Mouse (Mus musculus) stomach, postnatal 0 days (tissue): ENCODE results near the gene Aif1l. TPM values are rescaled to one million over a fixed set of nuclear protein-coding genes. Genes with fewer than 3 reads are reported as not detected.

ENCODE experiments used
- ATAC-seq: fragments of 200-750 bp; cut with Nextera tagmentation; 2 replicates; pipeline ENCODE4 v1.8.0; 2017; ENCODE audit not compliant: low FRiP score, low TSS enrichment
- DNase-seq: peaks from one replicate; pipeline ENCODE4 v3.0.0-alpha.2; 2016; ENCODE audit warnings: low spot score
- H3K27ac ChIP-seq: fragments of 300-500 bp; sonication (generic); replicated peaks from 2 replicates; pipeline ENCODE4 v1.5.1; 2014; ENCODE audit warnings: mild to moderate bottlenecking, control low read depth
- H3K27me3 ChIP-seq: fragments of 300-500 bp; sonication (generic); 2 replicates; pipeline ENCODE4 v1.6.1; 2014; ENCODE audit warnings: low read length; ENCODE audit not compliant: control insufficient read depth, insufficient read depth
- H3K36me3 ChIP-seq: fragments of 300-500 bp; sonication (generic); 2 replicates; pipeline ENCODE4 v1.6.1; 2014; ENCODE audit warnings: low read length, mixed read lengths; ENCODE audit not compliant: control insufficient read depth, insufficient read depth
- H3K4me1 ChIP-seq: fragments of 300-500 bp; sonication (generic); replicated peaks from 2 replicates; pipeline ENCODE4 v1.6.1; 2014; ENCODE audit warnings: antibody characterized with exemption; ENCODE audit not compliant: control insufficient read depth, insufficient read depth
- H3K4me2 ChIP-seq: fragments of 300-500 bp; sonication (generic); replicated peaks from 2 replicates; pipeline ENCODE4 v1.6.1; 2014; ENCODE audit warnings: low read depth, mild to moderate bottlenecking, control low read depth, moderate library complexity
- H3K4me3 ChIP-seq: fragments of 300-500 bp; sonication (generic); 2 replicates; pipeline ENCODE4 v1.5.1; 2014; ENCODE audit warnings: low read depth, low read length, control low read depth
- H3K9ac ChIP-seq: fragments of 300-500 bp; sonication (generic); 2 replicates; pipeline ENCODE4 v1.6.1; 2014; ENCODE audit warnings: mild to moderate bottlenecking, low read length, control low read depth, mixed read lengths
- H3K9me3 ChIP-seq: fragments of 300-500 bp; sonication (generic); 2 replicates; pipeline ENCODE4 v1.6.1; 2016; ENCODE audit warnings: low read length; ENCODE audit not compliant: control insufficient read depth
- CTCF ChIP-seq: IDR thresholded peaks from 2 replicates; pipeline ENCODE4 v1.5.1; 2016; ENCODE audit warnings: antibody characterized with exemption, low read depth, mild to moderate bottlenecking, moderate library complexity
- EP300 ChIP-seq: optimal IDR thresholded peaks from 2 replicates; pipeline ENCODE3; 2016; ENCODE audit warnings: antibody characterized with exemption
- WGBS: fragments of 180-500 bp; shearing (Covaris S2); extraction: QIAGEN DNeasy Blood & Tissue Kit; methylation state at CpG from one replicate; pipeline ENCODE4 v1.1.7; 2014; 5-methylcytosine and 5-hydroxymethylcytosine counted together
- polyA plus RNA-seq: library from polyadenylated mRNA; unstranded; fragments of >200 nt; fragmentation: Nextera tagmentation; extraction: Ambion mirVana; gene quantifications from 2 replicates; pipeline ENCODE4 v1.2.1, GENCODE M21; 2015

The Aif1l gene
- polyA plus RNA-seq, 1 experiment from 2014 or later = 47.7 TPM

GRCm38 (mm10) chr2:31966801-31967200 lies 16.9 kb downstream of the Aif1l start:
- 61% methylated on average over 8 of the region's 8 CpGs for WGBS
- TF ChIP-seq CTCF (no peak), EP300 (no peak)
- H3K4me1 ChIP-seq = no peaks in the 10 kb centered on the region
- no peak overlapping the region for H3K27ac ChIP-seq
- H3K4me3 ChIP-seq = no peak overlapping the region
- no peaks in the 10 kb centered on the region for H3K27me3 ChIP-seq
- H3K4me2 ChIP-seq = no peak overlapping the region
- no peak for ATAC-seq
- H3K9ac ChIP-seq = no peak overlapping the region
- DNase-seq = no peak
- no peaks in the 10 kb centered on the region for H3K36me3 ChIP-seq
- no peaks in the 10 kb centered on the region for H3K9me3 ChIP-seq

- Histone ChIP-seq H3K4me2 (no peak overlapping the region), H3K4me1 (0 out of 2 replicates have a peak, but pooled peaks cover 4% of the 10 kb centered on the region), H3K4me3 (no peak overlapping the region), H3K27me3 (no peaks in the 10 kb centered on the region), H3K36me3 (peaks cover under 1% of the 10 kb centered on the region; the same call in 1 of the 2 replicates), H3K9ac (no peak overlapping the region), H3K9me3 (no peaks in the 10 kb centered on the region), H3K27ac (no peak overlapping the region)
- DNase-seq (no peak), ATAC-seq (no peak)
- TF ChIP-seq EP300 = no peak
- no peak for TF ChIP-seq CTCF
- WGBS = 84% methylated on average over 4 of the region's 4 CpGs
Measured at GRCm38 (mm10) chr2:31972589-31972988, 22.6 kb downstream of the Aif1l start.

GRCm38 (mm10) chr2:31974141-31974808 lies 24.3 kb downstream of the Aif1l start, which contains the start of gene Nup214:
Nup214 (plus strand) TSS chr2:31974436.
- H3K27ac ChIP-seq = peak within 1 kb of the TSS; percentile 88
- H3K9ac ChIP-seq = peak within 1 kb of the TSS; percentile 100
- 0 out of 2 replicates have a peak, but pooled peaks cover 4% of the 10 kb centered on the region for H3K4me1 ChIP-seq
- H3K4me2 ChIP-seq = peak within 1 kb of the TSS; percentile 89
- H3K9me3 ChIP-seq = no peaks in the 10 kb centered on the region
- no peak for TF ChIP-seq EP300
- TF ChIP-seq CTCF = no peak
- H3K27me3 ChIP-seq = no peaks in the 10 kb centered on the region
- H3K36me3 ChIP-seq = peaks cover 7% of the 10 kb centered on the region
- DNase-seq (peak; percentile 99), ATAC-seq (peak; percentile 99)
- WGBS = 0% methylated on average over 60 of the region's 60 CpGs
- peak within 1 kb of the TSS; percentile 93 for H3K4me3 ChIP-seq

GRCm38 (mm10) chr2:31974809-31975371 lies 25.0 kb downstream of the Aif1l start:
- peaks cover 7% of the 10 kb centered on the region for H3K36me3 ChIP-seq
- H3K4me3 ChIP-seq = peak overlapping the region; percentile 93
- H3K27me3 ChIP-seq = no peaks in the 10 kb centered on the region
- H3K27ac ChIP-seq = peak overlapping the region; percentile 88
- no peak for ATAC-seq
- no peaks in the 10 kb centered on the region for H3K9me3 ChIP-seq
- H3K4me2 ChIP-seq = peak overlapping the region; percentile 89
- peak overlapping the region; percentile 100 for H3K9ac ChIP-seq
- no peak for DNase-seq
- TF ChIP-seq CTCF (no peak), EP300 (no peak)
- H3K4me1 ChIP-seq = 0 out of 2 replicates have a peak, but pooled peaks cover 4% of the 10 kb centered on the region
- WGBS = 11% methylated on average over 13 of the region's 13 CpGs

- H3K4me3 ChIP-seq = no peak overlapping the region
- ATAC-seq = no peak
- H3K4me1 ChIP-seq = no peaks in the 10 kb centered on the region
- H3K9ac ChIP-seq = no peak overlapping the region
- WGBS = 86% methylated on average over 1 of the region's 1 CpGs
- DNase-seq = no peak
- H3K4me2 ChIP-seq = no peak overlapping the region
- H3K27me3 ChIP-seq = no peaks in the 10 kb centered on the region
- TF ChIP-seq EP300 (no peak), CTCF (no peak)
- no peaks in the 10 kb centered on the region for H3K9me3 ChIP-seq
- peaks cover 41% of the 10 kb centered on the region for H3K36me3 ChIP-seq
- H3K27ac ChIP-seq = no peak overlapping the region
Measured at GRCm38 (mm10) chr2:31987774-31988173, 37.8 kb downstream of the Aif1l start.

GRCm38 (mm10) chr2:31990961-31991360 lies 41.0 kb downstream of the Aif1l start:
- DNase-seq = no peak
- Histone ChIP-seq H3K4me3 (no peak overlapping the region), H3K9me3 (no peaks in the 10 kb centered on the region), H3K36me3 (peaks cover 44% of the 10 kb centered on the region), H3K9ac (no peak overlapping the region), H3K4me1 (no peaks in the 10 kb centered on the region), H3K27ac (no peak overlapping the region), H3K4me2 (no peak overlapping the region), H3K27me3 (no peaks in the 10 kb centered on the region)
- 89% methylated on average over 4 of the region's 4 CpGs for WGBS
- TF ChIP-seq CTCF (no peak), EP300 (no peak)
- ATAC-seq = no peak
